Mouse (Mus musculus): ENCODE measurements at regions not wholly inside any gene's neighbourhood (a gene's known extent, or its start where the extent isn't known, plus 50 kb on each side); places are given as distances from the start of the nearest gene placed in this dataset.

DNA sequence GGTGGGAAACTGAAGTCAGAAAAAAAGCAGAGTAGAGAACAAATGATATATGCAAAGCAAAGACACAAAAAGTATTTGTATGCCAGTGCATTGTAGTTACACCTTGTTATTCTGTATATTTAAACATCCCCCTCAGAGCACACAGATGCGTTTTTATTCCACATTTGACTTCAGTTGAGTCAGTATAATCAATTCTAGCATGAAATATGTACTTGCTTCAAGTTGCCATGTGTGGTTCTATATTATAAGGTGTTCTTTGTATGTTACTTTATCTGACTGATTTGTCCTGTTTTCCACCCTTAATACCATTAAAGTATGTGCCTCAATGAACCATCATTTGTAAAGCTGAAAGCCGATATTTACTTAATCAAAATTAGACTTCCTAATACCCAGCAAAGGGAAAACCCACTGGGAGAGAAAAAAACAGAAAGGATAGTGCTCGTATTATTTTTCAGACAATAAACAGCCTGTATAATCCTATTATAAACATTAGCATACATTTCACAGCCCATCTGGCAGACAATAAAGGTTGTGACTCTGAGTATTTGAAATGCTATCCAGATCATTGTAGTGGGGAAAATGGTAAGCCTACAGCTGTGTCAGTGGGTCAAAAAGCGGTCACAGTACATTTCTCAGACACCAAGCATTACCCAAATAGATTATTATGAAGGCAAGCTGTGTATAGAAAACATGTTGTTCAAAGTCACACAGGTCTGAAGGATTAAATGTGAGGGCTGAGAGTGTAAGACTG lies 189.1 kb upstream of the Bmp2 start:
- no peak for DNase-seq (ENCODE audit: low read depth, low spot score)

DNA sequence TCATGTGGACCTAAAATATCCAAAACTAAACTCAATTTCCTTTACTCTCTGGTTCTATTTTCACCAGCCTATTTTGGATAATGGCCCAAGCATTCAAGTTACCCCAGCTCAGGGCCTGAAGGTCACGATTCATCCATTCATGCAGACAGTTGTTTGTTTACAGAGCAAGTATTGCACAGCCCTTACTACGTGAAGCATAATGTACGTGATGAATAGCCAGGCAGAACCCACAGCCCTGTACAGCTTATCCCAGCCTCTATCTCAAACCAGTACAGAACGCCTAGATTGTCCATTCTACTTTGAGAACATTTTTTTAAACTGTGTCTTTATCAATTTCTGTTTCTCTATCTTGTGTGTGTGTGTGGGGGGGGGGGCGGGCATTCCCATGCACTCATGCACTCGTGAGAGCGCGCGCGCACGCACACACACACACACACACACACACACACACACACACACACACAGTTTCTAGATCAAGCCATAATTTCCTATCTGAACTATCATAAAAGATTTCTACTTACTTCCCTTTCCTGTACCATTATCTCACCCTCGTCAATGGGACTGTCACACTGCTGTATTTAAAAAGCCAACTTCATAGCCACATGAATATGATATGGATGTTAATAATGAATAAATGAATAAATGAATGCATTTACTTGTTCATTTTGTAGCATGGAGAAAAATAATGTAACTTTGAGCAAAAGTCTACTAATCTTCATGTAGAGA lies 180.3 kb upstream of the Bmp2 start:
- no peak for DNase-seq (ENCODE audit: low read depth, low spot score)

DNA sequence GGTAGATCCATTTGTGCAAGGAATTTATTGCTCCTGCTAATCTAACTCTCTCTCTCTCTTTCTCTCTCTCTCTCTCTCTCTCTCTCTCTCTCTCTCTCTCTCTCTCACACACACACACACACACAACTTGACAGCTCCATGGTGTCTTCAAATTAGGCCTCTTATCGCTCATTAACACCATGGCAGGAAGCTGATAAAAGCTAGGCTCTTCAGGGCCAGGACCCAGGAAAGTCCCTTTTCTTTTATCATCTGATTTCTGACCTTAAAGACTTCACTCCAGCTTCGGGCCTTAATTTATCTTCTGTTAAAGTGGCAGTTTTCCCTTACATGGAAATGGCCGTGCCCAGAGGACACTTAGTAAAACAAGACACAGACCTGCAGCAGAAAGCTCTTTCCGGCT lies 178.4 kb upstream of the Bmp2 start:
- DNase-seq (ENCODE audit: low read depth, low spot score): no peak

GRCm38 (mm10) chr2:133381054-133381453 lies 170.9 kb upstream of the Bmp2 start:
- DNase-seq (ENCODE audit: low read depth, low spot score): no peak

GRCm38 (mm10) chr2:133383135-133383920 lies 168.6 kb upstream of the Bmp2 start:
- no peak for DNase-seq (ENCODE audit: low read depth, low spot score)

GRCm38 (mm10) chr2:133385297-133385696 lies 166.7 kb upstream of the Bmp2 start:
- DNase-seq (ENCODE audit: low read depth, low spot score): no peak

DNA sequence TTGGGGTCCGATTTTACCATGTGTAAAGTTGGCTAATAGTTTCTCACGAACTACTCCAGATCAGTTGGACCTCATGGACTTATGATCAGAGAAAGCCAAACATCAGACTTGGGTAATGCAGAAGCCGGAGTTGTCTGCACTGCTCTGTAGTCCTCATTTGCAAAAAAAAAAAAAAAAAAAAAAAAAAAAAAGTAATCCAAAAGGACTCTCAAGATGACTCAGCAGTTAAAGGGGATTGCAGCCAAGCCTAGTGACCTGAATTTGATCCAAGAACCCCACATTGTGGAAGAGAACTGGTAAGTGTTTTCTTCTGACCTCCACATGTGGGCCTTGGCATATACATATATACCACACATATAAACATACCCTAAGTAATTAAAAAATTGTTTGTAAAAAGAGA lies 164.6 kb upstream of the Bmp2 start:
- no peak for DNase-seq (ENCODE audit: low read depth, low spot score)

DNA sequence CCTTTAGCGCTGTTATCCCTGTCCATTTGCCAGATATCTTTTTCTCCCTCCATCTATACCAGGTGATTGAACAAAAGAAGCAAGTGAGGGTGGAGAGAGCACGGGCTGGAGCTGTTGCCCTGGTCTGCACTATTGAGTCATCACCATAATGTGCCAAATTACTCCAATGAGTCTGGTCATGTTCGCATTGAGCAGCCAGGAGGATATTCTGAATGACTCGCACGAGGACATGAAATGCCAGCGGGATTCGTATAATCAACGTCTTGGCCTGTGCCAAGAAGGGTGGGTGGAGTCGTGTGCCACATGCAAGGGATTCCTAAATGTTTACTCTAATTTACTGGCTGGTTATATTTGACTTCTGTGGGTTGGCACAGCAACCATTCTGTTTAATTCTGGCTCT lies 159.7 kb upstream of the Bmp2 start:
- DNase-seq (ENCODE audit: low read depth, low spot score): no peak

GRCm38 (mm10) chr2:133397566-133397965 lies 154.4 kb upstream of the Bmp2 start:
- no peak for DNase-seq (ENCODE audit: low read depth, low spot score)

- no peak for DNase-seq (ENCODE audit: low read depth, low spot score)
These were observed 152.8 kb upstream of the Bmp2 start for GRCm38 (mm10) chr2:133399059-133399690.

DNA sequence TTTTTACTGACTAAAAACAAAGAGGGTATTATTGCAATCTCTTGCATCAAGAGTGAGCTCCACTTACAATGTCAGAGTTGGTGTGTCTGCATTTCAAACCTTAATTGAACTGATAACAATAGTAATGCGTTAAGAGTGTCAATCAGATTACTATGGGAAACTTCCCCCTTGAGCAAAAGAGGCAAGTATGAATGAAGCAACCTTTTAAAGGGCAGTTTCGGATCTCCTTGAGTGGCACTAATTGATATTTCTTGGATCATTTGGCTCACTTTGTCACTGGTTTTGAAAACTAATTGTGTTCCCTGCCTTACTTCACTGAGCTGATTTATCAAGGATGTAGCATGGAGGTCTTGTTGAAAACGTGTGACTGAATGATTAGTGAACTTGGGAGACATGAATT lies 151.0 kb upstream of the Bmp2 start:
- DNase-seq (ENCODE audit: low read depth, low spot score): no peak

DNA sequence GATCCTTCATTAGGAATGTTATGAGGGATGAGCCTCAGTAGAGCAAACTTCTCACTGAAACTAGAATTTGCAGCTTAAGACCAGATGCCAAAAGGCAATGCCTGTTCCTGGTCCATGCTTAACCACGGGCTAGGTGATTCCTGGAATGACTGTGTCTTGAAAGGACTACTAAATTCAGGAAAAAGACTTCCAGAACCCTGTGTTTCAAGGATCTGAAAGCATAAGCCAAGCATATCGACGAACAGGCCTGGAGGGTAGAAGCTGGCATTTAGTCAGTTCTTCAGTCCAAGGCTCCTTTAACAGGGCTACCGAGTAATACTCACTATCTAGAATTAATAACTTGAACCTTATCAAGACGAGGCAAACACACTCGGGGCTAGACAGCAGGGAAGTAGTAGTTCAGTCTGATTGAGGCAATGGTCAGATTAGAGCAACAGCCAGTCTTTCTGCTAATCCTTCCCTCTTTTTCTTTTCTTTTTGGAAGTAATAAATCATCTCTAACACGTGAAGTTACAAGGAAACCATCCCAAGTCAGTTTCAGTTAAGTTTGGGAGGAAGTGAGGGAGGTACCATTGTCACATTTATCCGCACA lies 134.9 kb upstream of the Bmp2 start:
- DNase-seq (ENCODE audit: low read depth, low spot score): no peak

GRCm38 (mm10) chr2:133419686-133420303 lies 132.2 kb upstream of the Bmp2 start:
- no peak for DNase-seq (ENCODE audit: low read depth, low spot score)

DNA sequence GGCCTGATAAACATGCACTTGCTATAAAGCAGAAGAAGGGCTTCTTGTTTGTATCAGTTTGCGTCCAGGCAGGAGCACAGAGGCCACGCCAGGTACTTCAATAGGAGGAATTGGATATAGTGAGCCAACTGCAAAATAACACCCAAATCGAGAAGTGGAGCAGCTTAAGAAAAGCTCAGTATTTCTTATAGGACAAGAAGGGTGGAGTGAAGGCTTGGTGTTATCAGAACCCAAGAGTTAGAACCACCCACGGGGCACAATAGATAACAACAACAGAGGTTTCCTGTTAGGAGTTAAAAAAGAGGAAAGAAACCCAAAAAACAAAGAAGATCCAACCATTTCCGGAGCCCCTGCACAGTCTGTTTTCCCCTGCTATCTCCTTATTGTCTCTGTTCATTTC lies 126.4 kb upstream of the Bmp2 start:
- no peak for DNase-seq (ENCODE audit: low read depth, low spot score)

DNA sequence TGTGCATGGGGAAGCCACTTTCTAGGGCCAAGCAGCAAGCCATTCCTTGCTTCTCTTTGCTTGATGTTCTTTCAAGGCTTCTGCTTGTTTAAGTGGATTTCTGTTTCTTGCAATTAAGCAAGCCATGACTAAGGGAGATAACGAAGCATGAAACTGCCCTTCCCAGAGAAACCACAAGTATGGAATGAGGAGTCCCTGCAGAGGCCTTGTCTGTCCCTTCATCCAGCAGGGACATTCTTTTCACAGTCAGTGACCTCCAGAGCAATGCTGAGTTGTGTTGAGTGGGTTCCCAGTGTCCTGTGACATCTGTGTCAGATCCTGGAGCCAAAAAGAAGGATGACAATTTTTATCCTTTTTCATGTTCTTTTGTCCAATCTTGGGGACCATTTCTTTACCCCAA lies 124.9 kb upstream of the Bmp2 start:
- DNase-seq (ENCODE audit: low read depth, low spot score): no peak

DNA sequence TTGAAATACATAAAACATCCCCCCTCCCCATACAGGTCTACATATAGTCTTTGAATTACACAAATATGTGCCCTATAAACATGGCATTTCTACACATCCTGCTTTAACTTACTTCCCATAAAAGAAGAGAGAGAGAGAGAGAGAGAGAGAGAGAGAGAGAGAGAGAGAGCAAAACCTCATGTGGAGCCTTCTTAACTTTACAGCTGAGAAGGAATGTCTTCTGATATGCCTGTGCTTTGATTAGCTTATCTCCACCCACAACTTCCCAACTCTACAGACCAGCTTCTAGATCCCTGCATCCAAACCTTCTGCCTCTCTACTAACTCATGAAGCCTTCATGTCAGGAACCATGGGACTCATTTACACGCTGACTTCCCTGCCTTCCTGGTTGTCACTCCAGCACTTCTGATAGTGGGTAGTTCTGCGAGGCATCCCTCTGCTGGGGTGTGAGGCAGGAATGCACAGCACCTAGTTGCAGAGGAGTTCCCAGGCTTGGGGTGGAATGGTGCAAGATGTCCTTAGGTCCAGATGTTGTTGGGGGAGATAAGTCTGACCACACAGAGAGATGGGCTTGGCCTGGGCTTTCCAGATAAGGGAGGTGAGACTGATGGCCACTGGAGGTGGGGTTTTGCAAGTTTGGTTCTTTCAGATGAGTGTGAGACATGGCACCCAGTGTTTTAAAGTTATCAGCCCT lies 122.4 kb upstream of the Bmp2 start:
- DNase-seq (ENCODE audit: low read depth, low spot score): no peak

DNA sequence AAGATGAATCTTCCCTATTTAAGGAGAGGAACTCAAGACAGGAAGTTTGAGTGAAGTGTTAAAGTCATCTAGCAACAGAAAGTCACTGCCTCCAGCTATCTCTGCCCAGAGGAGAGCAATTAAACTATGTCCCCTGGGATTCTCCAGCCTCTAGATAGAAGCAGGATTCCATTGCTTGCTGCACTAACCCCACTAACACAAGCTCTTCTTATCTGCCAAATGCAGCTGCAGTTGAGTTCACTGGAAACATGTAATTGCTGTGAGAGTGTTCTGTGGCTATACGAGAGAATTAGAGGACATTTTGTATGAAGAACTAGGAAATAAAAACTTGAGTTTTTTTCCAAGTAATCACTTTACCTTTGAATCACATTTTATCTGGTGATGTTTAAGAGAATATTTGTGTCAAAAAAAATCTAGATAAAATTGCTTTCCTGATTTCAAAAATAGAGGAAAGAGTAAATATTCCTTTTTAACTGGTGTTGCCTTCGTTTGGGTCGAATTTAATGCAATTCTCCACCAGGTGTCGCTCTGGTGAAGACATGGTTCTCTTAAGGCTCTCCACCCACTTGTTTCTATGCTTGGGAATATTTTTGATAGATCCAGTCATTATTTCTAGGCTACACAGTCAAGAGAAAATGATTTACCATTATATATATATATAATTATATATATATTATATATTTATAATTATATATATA lies 121.1 kb upstream of the Bmp2 start:
- no peak for DNase-seq (ENCODE audit: low read depth, low spot score)

DNA sequence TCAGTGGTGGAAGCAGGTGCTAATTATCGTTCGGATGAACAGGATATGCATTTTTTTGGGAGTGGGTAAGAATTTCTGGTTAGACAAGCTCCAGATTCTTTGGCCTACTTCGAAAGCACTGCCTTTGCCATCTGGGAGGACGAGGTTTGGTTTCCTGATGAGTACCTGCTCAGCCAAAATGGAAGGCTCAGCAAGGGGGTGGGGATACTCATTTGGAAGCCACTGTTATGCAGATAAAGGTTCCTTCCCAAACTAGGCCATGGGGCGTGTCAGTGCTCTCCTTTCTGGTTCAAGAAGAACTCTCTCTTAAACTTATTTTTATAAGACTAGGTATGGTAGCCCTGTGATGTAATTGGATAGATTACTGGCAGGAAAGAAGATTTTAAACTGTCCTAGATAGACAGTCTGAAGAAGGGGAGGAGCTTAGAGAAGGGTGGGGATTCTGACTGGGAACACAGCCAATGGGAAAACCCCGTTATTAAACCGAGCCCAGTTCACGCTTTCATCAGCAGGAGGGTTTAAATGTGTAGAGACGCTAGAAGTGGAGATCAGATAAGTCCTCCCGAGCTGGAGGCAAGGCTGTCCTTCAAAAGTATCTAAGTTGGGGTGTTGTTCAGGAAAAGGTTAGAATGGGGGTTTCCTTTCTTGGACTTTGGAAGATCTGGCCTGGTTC lies 119.7 kb upstream of the Bmp2 start:
- no peak for DNase-seq (ENCODE audit: low read depth, low spot score)

All from CD4-positive helper T cell, adult 2 months (primary cell).